Mouse (Mus musculus): ENCODE results near the gene Gapvd1.
"Not testable (repeated sequence)": the region's sequence is repeated elsewhere in the genome, so short reads cannot be mapped to it uniquely, and the experiment has no call there.

Gapvd1 gene

GRCm38 (mm10) chr2:34754551-34755358 lies at the start of gene Gapvd1:
TSS of gene Gapvd1 (minus strand) at chr2:34755232.
- DNase-seq, result peak; percentile 45 to 54

GRCm38 (mm10) chr2:34804815-34805214 lies 49.8 kb upstream of the Gapvd1 start:
- DNase-seq, result peak; percentile 51 to 54

- no peak for DNase-seq
These were observed 49.1 kb upstream of the Gapvd1 start for GRCm38 (mm10) chr2:34804172-34804571.

- no peak for DNase-seq
These were observed 48.7 kb upstream of the Gapvd1 start for GRCm38 (mm10) chr2:34803746-34804145.

DNA sequence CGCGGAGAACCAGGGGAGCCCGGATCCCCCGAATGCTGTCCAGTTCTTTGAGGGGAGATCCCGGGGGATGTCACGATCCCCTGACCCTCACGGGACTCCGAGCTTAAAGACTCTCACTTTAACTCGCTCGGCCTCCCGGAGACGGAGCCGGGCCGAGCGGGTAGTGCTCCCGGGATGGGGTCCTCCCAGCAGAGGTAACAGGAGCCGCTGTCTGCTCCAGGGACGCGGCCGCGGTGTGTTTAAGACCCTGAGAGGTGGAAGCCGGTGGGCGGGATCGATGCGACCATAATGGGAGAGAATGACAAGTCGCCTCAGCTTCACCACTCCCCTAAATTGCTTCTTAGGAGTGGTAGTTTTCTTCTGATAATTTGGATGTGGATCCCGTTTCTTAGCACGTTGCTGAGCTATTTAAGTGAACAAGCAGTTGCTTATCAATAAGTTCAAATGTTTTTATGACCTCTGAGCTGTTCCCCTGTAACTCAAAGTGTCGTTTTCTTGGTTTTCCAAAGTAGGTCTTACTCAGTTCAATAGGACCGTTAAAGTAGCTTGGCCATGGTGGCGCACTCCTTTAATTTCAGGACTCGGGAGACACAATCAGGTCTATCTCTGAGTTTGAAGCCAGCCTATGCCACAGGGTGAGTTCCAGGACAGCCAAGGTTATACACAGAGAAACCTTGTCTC lies 47.7 kb upstream of the Gapvd1 start:
- peak; percentile 21 to 51 for DNase-seq

DNA sequence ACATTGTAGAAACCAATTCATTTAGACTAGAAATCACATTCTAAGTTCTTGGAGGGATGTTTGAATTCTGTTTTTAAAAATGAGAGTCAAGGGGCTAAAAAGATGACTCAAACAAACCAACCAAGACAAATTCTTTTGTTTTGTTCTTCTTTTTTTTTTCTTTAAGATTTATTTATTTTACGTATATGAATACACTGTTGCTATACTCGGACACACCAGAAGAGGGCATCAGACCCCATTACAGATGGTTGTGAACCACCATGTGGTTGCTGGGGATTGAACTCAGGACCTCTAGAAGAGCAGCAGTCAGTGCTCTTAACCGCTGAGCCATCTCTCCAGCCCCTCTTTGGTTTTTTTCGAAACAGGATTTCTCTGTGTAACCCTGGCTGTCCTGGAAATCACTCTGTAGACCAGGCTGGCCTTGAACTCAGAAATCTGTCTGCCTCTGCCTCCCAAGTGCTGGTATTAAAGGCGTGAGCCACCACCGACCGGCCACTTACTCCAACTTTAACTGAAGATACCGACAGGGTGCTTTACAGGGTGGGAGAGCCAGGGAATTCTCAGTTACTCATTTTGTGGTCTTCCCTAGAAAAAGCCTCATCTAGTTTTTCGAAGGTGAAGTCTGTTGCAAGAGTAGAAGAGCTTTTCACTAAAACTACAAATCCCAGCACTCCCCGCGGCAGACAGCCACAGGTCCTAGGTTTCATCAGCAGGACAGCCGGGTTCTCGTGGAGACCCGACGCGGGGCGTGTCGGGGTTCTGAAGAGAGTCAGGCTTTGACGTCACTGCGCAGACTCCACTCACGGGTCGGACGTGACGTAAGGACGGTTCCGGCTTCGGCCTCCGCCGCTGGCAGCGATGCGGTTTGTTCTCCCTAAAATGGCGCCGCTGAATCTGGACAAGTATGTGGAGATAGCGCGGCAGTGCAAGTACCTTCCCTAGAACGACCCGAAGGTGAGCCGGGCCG lies 46.8 kb upstream of the Gapvd1 start:
- peak; percentile 99 for DNase-seq

GRCm38 (mm10) chr2:34800371-34800770 lies 45.3 kb upstream of the Gapvd1 start:
- no peak for DNase-seq

DNA sequence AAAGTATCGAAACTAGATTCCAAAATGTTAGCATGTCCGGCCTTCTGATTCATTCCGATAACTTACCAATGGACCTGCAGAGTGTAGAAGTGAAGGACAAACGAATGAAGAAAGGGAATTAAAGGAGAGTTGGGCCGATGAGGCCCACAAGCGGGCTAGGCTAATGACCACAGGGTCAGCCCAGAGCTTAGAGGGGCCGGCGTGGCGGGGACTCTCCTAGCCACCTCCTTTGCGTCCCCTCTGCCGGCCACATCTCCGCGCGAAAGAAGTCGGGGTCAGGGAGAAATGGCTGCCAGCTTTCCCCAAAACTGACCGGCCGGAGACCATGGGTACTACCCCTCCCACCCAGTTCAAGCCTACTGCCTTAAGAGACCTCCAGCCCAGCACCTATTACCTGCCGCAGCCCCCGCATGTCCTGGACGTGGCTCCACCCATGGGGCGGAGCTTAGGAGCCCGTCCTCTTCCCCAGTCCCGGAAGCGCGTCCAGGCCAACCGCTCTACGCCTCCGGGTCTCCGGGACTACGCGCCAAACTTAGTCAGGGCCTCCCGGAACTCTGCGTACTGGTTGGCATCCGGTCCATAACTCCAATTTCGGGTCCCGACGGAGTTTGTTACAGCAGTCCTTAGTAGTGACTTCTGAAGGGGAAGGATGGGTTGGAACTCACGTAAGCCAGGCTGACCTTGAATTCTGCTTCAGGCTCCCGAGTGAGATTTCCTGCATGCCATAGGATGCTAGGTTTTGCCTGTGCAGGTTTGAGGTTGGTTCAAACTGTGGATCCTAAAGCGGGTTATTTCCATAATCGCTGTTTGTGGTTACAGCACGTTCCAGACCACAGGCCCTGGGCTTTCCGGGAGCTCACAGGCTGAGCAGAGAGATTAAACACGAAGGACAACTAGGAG lies 44.6 kb upstream of the Gapvd1 start, which contains the start of gene Rabepk:
TSS of gene Rabepk (minus strand) at position 556 of the 900 bp plus-strand sequence.
- peak; percentile 89 to 95 for DNase-seq

DNA sequence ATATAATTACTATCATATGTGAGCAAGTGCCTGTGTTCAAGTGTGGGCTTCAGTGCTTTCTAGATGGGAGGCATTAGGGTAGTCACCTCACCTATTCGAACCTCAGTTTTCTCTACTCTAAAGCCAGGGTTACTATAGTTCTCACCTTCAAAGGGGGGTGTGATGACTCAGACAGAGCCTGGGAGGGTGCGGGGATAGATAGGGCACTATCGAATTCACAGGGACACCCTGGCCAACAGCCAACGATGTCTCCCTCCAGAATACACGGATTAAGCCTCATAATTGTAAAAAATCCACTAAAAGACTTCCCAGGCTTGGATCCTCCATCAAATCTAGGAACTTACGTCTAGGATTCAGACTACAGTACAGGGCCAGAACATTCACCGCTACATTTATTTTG lies 40.4 kb upstream of the Gapvd1 start:
- DNase-seq, result no peak

DNA sequence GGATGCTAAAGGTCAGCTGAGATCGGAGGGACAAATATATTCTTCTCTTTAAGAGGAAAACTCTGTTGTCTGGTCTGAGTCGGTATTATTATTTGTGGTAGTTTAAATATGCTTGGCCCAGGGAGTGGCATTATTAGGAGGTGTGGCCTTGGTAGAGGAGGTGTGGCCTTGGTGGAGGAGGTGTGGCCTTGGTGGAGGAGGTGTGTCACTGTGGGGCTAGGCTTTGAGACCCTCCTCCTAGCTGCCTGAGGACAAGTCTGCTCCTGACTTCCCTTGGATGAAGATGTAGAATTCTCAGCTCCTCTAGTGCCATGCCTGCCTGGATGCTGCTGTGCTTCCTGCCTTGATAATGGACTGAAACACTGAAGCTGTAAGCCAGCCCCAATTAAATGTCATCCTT lies 39.5 kb upstream of the Gapvd1 start:
- DNase-seq, result no peak

- not testable (repeated sequence) for DNase-seq
These were observed 37.5 kb upstream of the Gapvd1 start for GRCm38 (mm10) chr2:34792543-34792942.

- no peak for DNase-seq
These were observed 35.2 kb upstream of the Gapvd1 start for GRCm38 (mm10) chr2:34790282-34790681.

- peak; percentile 54 to 56 for DNase-seq
These were observed 29.1 kb upstream of the Gapvd1 start for GRCm38 (mm10) chr2:34784085-34784484.

DNA sequence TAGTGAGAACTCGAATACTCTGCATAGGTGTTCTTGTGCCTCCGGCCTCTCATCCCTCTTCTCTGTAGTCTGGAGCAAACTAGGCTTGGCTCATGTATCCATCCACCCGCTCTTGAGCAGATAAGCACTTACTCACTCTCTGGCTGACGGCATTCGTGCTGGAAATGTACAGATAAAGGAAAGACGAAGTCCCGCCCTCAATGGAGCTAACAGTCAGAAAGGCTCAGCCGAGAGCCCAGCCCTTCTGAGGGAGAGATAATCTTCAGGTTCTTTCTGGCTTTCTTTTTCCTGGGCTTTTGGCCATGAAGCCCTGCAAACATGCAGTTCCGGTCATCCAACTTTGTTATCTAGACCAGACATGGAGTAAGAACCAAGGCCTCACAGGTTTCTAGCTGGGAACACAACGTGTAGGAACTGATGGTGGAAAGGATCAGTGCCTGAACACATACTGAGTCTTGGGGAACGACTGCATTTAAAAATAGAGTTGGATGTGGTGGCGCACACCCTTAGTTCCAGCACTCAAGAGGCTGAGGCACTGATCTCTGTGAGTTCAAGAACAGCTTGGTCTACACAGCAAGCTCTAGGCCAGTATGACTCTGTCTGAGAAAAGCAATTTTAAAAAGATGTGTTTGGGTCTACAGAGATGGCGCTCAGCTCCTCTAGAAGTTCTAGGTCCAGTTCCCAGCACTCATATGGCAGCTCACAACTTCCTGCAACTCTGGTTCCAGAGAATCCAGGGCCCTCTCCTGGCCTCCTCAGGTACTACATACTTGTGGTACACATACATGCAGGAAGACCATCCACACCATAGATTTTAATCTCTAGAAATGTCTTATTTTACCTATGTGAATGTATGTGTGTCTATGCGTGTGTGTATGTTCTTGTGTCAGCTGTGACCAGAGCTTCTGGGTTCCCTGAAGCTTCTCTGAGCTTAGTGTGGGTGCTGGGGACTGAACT lies 28.3 kb upstream of the Gapvd1 start:
- no peak for DNase-seq

GRCm38 (mm10) chr2:34777237-34777868 lies 22.3 kb upstream of the Gapvd1 start:
- no peak for DNase-seq

DNA sequence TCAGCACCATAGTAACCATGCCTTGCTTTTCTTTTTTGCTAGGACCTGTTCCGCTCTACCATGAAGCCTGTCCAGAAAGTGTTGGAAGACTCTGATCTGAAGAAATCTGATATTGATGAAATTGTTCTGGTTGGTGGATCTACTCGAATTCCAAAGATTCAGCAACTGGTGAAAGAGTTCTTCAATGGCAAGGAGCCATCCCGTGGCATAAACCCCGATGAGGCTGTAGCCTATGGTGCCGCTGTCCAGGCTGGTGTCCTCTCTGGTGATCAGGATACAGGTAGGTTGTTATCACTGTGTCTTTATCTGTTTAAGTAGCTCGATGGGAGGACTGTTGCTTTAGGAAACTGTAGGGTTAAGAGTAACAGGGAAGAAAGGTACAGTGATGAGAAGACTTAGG lies 19.5 kb upstream of the Gapvd1 start:
- DNase-seq, result no peak

GRCm38 (mm10) chr2:34773673-34774072 lies 18.6 kb upstream of the Gapvd1 start:
- DNase-seq, result no peak

DNA sequence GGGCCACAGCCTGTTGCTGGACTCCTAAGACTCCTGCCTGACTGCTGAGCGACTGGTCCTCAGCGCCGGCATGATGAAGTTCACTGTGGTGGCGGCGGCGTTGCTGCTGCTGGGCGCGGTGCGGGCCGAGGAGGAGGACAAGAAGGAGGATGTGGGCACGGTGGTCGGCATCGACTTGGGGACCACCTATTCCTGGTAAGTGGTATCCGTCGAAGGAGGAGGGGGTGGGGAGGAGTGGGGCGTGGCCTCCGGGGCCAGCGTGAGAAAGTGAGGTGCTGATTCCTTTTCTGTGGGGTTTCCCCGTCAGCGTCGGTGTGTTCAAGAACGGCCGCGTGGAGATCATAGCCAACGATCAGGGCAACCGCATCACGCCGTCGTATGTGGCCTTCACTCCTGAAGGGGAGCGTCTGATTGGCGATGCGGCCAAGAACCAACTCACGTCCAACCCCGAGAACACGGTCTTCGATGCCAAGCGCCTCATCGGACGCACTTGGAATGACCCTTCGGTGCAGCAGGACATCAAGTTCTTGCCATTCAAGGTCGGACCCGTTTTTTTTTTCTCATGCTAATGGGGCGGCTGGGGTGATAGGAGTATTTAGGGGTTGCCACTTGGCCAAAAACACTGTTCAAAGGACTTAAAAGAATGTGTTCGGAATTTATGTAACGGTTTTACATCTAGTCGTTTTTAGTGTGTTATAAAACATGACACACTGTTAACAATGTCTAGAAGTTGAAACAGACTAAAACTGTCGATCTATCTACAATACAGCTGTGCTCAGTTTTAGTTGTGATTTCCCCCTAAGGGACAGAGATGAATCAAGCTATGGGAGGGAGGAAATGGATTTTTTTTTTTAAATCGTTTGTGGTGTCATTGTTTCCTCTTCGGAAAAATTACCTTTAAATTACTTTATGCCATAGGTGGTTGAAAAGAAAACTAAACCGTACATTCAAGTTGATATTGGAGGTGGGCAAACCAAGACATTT lies 17.5 kb upstream of the Gapvd1 start:
- DNase-seq, result peak; percentile 52 to 71
